Mouse (Mus musculus): Measurements from ENCODE around the gene Fam69b.
"Not testable (repeated sequence)": the region's sequence is repeated elsewhere in the genome, so short reads cannot be mapped to it uniquely, and the experiment has no call there.

Fam69b gene

DNA sequence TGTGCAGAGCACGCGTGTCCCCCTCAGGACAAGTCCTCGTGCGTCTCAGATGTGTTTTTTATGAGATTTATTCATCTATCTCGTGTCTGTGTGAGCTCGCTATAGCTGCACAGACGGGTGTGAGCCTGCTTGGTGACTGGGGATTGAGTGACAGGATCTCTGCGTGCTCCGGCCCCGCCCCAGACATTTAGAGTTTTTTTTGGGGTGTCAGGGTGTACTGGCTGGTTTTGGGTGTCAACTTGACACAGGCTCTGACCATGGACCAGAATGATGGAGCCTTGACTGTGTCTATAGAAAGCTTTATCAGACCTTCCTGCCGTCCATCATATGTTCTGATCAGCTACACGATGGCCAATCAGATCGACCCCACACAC is 34.2 kb downstream of the Fam69b start:
- no peak for DNase-seq (ENCODE audit: low spot score)

DNA sequence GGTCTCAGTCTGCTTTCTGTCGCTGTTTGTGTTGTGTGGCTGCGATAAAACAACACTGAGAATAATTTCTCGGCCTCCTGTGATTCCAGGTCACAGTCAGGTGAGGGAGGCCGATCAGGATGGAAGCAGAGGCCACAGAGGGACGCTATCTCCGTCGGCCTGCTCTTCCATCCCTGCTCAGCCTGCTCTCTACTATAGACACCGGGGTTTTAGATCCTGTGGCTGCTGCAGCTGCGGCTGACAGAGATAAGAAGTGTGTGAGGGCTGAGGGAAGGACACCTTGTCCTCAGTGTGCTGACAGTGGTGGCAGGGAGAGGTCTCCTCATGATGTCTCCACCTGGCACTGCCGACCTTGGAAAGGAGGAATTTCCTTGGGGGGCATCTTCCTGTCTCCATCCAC is 34.9 kb downstream of the Fam69b start:
- no peak for DNase-seq (ENCODE audit: low spot score)

DNA sequence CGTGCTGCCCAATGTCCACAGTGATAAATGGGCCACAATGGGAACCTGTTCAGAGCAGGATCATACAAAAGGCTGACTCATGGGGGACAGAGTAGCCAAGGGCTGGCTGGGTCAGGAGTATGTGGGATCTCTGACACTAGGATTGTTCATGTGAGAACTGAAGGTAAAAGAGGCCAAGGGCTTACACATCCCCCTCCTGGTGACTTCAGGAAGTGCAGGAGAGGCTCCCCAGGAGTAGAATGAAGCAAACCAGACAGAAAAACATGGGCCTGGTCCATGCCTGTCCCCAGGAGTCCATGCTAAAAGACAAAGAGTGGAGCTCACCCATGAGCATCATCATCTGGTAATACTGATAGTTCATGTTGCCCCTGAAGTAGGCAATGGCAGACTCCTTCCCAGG is 35.3 kb downstream of the Fam69b start:
- not testable (repeated sequence) for DNase-seq (ENCODE audit: low spot score)

DNA sequence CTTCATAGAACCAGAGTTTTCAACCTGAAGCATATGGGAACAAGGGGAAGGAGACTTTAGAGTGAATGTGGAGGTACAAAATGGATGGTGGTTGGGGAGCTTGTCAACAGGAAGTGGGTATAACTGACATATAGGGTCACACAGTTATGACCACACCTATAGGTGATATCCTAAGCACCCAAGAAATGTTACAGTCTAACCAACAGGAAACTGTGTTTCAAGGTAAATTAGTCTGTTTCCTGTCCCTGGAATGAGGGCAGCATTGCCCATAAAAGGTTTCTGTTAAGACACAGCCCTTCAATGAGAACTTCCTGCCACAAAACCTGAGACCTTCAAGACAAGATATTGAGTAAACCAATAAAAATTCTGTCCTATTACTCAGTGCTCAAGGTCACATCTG is 40.5 kb downstream of the Fam69b start:
- DNase-seq (ENCODE audit: low spot score): no peak

DNA sequence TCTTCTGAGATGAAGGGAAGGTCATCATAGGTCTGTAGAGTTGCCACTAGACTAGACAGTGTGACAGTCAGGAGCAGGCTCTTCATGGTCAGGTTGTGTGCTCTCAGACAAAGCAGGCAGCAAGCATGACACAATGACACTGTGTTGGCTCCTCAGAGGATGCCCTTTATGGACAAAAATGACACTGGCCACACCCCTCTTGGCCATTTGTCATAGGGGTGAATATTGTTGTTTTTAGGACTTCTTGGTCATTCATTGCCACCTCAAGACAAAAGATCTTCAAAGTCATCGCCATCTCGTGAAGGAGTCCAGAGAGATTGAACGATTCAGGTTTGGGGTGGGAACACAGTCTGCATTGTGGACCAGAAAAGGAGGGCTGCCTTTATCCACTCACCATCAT is 42.9 kb downstream of the Fam69b start, which contains the start of gene Lcn4:
Gene Lcn4, minus strand, starts transcription at position 101 of the 400 bp plus-strand sequence.
- no peak for DNase-seq (ENCODE audit: low spot score)
